Mouse (Mus musculus): ENCODE results near the gene Arhgap15. TPM values are rescaled to one million over a fixed set of nuclear protein-coding genes. Genes with fewer than 3 reads are reported as not detected.

Arhgap15 gene
- total and polyA plus RNA-seq, 3 experiments: 1.5 to 2.8 TPM; not detected in 1

GRCm38 (mm10) chr2:44147486-44147885 is 398.9 kb downstream of the Arhgap15 start:
- Histone ChIP-seq H3K79me2 (ENCODE audit: control insufficient read depth, insufficient read depth, low read length, poor library complexity) (no peaks in the 10 kb centered on the region), H3K27ac (ENCODE audit: control insufficient read depth, low read depth, low read length) (no peak overlapping the region), H3K27me3 (ENCODE audit: control insufficient read depth in 1 of 2, insufficient read depth in 2 of 2, low read length in 2 of 2) (no peaks in the 10 kb centered on the region), H3K36me3 (ENCODE audit: control insufficient read depth in 1 of 2, insufficient read depth in 2 of 2, low read length in 2 of 2) (no peaks in the 10 kb centered on the region), H3K4me1 (ENCODE audit: control insufficient read depth in 1 of 2, insufficient read depth in 2 of 2, low read length in 2 of 2) (no peaks in the 10 kb centered on the region), H3K9ac (ENCODE audit: control insufficient read depth, low read depth, low read length, poor library complexity, severe bottlenecking) (no peak overlapping the region), H3K4me3 (ENCODE audit: control insufficient read depth in 1 of 2, insufficient read depth in 1 of 2, low read depth in 2 of 2, low read length in 2 of 2) (no peak overlapping the region), H3K9me3 (replicated peaks; ENCODE audit: insufficient read depth, low read length) (no peaks in the 10 kb centered on the region)
- DNase-seq (ENCODE audit: low read depth, low spot score): no peak
- TF ChIP-seq ETS1 (IDR thresholded peaks at IDR 0.05; ENCODE audit: low read depth, low read length): no peak
- TF ChIP-seq POLR2AphosphoS5 (IDR thresholded peaks at IDR 0.05; ENCODE audit: borderline replicate concordance, low read depth, low read length): no peak
- no peak for TF ChIP-seq USF2 (IDR thresholded peaks at IDR 0.05; ENCODE audit: borderline replicate concordance in 1 of 2, insufficient read depth in 1 of 2, low read depth in 1 of 2, low read length in 2 of 2)
- TF ChIP-seq SMC3 (IDR thresholded peaks at IDR 0.05; ENCODE audit: low read depth, low read length): no peak
- TF ChIP-seq TBP (IDR thresholded peaks at IDR 0.05; ENCODE audit: low read depth, low read length): no peak
- no peak for TF ChIP-seq ELF1 (IDR thresholded peaks at IDR 0.05; ENCODE audit: low read depth, low read length)
- no peak for TF ChIP-seq BHLHE40 (IDR thresholded peaks at IDR 0.05; ENCODE audit: borderline replicate concordance, low read depth, low read length)
- TF ChIP-seq E2F4 (IDR thresholded peaks at IDR 0.05; ENCODE audit: borderline replicate concordance, low read depth, low read length): no peak
- no peak for TF ChIP-seq ZNF384 (IDR thresholded peaks at IDR 0.05; ENCODE audit: low read depth, low read length)
- no peak for TF ChIP-seq RAD21 (IDR thresholded peaks at IDR 0.05; ENCODE audit: low read depth, low read length)
- no peak for TF ChIP-seq HCFC1 (IDR thresholded peaks at IDR 0.05; ENCODE audit: low read depth, low read length)
- TF ChIP-seq MYB (IDR thresholded peaks at IDR 0.05; ENCODE audit: low read depth, low read length): no peak
- TF ChIP-seq EP300 (IDR thresholded peaks at IDR 0.05; ENCODE audit: low read depth in 1 of 2, low read length in 2 of 2): no peak
- TF ChIP-seq KAT2A (conservative IDR thresholded peaks at IDR 0.05; ENCODE audit: low read depth, low read length): no peak
- no peak for TF ChIP-seq CTCF (IDR thresholded peaks at IDR 0.05 in 2 of 3, conservative IDR thresholded peaks at IDR 0.05 in 1 of 3; ENCODE audit: control insufficient read depth in 1 of 3, insufficient read depth in 1 of 3, low read depth in 2 of 3, low read length in 3 of 3, poor library complexity in 1 of 3, severe bottlenecking in 1 of 3)

DNA sequence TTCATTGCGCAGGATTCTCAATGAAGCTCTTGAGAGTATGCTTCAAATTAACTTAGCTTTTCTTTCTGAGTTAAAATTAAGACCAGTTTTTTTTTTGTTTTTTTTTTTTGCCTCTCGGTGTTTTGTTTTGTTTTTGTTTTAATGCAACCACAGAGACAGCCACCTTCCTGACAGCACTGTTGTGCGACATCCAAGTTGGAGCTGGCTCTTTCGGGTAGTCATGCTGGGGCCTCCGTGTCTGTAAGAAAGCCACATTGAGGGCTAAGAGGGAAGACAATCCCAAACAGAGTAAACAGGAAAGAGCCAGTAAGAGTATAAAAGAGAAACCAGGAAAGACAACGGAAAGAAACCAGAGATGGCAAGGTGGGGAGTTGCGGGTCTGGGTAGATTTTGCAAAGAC is 399.3 kb downstream of the Arhgap15 start:
- TF ChIP-seq GATA1 (IDR thresholded peaks at IDR 0.05; ENCODE audit: low read depth, low read length) (no peak), POLR2A (IDR thresholded peaks at IDR 0.05; ENCODE audit: control insufficient read depth in 1 of 2, insufficient read depth in 1 of 2, low read depth in 1 of 2, low read length in 2 of 2, poor library complexity in 1 of 2) (no peak), ZNF384 (IDR thresholded peaks at IDR 0.05; ENCODE audit: low read depth, low read length) (0 out of 2 replicates have a peak, but pooled peaks have one; percentile 16)
- H3K4me3 ChIP-seq (ENCODE audit: control insufficient read depth in 1 of 2, insufficient read depth in 1 of 2, low read depth in 2 of 2, low read length in 2 of 2): no peak overlapping the region
- H3K27ac ChIP-seq (ENCODE audit: control insufficient read depth, low read depth, low read length): no peak overlapping the region
- no peaks in the 10 kb centered on the region for H3K79me2 ChIP-seq (ENCODE audit: control insufficient read depth, insufficient read depth, low read length, poor library complexity)
- no peak overlapping the region for H3K9ac ChIP-seq (ENCODE audit: control insufficient read depth, low read depth, low read length, poor library complexity, severe bottlenecking)
- no peak for DNase-seq (ENCODE audit: low read depth, low spot score)
- H3K36me3 ChIP-seq (ENCODE audit: control insufficient read depth in 1 of 2, insufficient read depth in 2 of 2, low read length in 2 of 2): no peaks in the 10 kb centered on the region
- no peaks in the 10 kb centered on the region for H3K27me3 ChIP-seq (ENCODE audit: control insufficient read depth in 1 of 2, insufficient read depth in 2 of 2, low read length in 2 of 2)
- H3K4me1 ChIP-seq (ENCODE audit: control insufficient read depth in 1 of 2, insufficient read depth in 2 of 2, low read length in 2 of 2): no peaks in the 10 kb centered on the region
- H3K9me3 ChIP-seq (replicated peaks; ENCODE audit: insufficient read depth, low read length): no peaks in the 10 kb centered on the region
